Mouse (Mus musculus) ES-E14 (cell line): ENCODE results near the gene Foxg1. TPM values are rescaled to one million over a fixed set of nuclear protein-coding genes. Genes with fewer than 3 reads are reported as not detected.
A peak's percentile ranks its signal among the peaks of the same experiment; 100 is the strongest.

Experiments
- DNase-seq: peaks from one replicate; pipeline ENCODE4 v3.0.0-alpha.2; 2013; ENCODE audit warnings: low read depth, low spot score
- H3K27ac ChIP-seq: 2 replicates; pipeline ENCODE4 v1.5.1; 2012; ENCODE audit warnings: low read depth, mild to moderate bottlenecking, low read length, moderate library complexity, mixed read lengths; ENCODE audit not compliant: poor library complexity, insufficient read depth, severe bottlenecking
- H3K36me3 ChIP-seq: 2 replicates; pipeline ENCODE4 v1.6.1; 2012; ENCODE audit warnings: mild to moderate bottlenecking, low read length, moderate library complexity, mixed read lengths; ENCODE audit not compliant: control insufficient read depth, poor library complexity, insufficient read depth, severe bottlenecking
- H3K4me1 ChIP-seq, 2 experiments: fragments of 150-350 bp in 1 of 2; sonication (generic) in 1 of 2; 2 replicates each; pipeline ENCODE4 v1.6.1; 2012; ENCODE audit warnings: low read length in 2 of 2, mild to moderate bottlenecking in 1 of 2, mixed read lengths in 1 of 2; ENCODE audit not compliant: control insufficient read depth in 2 of 2, insufficient read depth in 2 of 2, poor library complexity in 1 of 2
- H3K4me3 ChIP-seq, 2 experiments: fragments of 150-350 bp in 1 of 2; sonication (generic) in 1 of 2; 2 replicates each; pipeline ENCODE4 v1.5.1; 2012; ENCODE audit warnings: low read length in 2 of 2, low read depth in 1 of 2, mild to moderate bottlenecking in 1 of 2, mixed read lengths in 1 of 2; ENCODE audit not compliant: insufficient read depth in 1 of 2, poor library complexity in 1 of 2, severe bottlenecking in 1 of 2
- H3K9ac ChIP-seq: 2 replicates; pipeline ENCODE4 v1.6.1; 2012; ENCODE audit warnings: low read depth, mild to moderate bottlenecking, low read length, mixed read lengths; ENCODE audit not compliant: poor library complexity, insufficient read depth, severe bottlenecking
- H3K9me3 ChIP-seq: fragments of 150-350 bp; sonication (generic); 2 replicates; pipeline ENCODE4 v1.6.1; 2012; ENCODE audit warnings: low read depth, mild to moderate bottlenecking, low read length; ENCODE audit not compliant: control insufficient read depth, insufficient read depth
- CHD2 ChIP-seq: IDR thresholded peaks from 2 replicates; pipeline ENCODE4 v1.6.1; 2014; ENCODE audit warnings: mild to moderate bottlenecking, low read depth, low read length, inconsistent platforms
- HCFC1 ChIP-seq: IDR thresholded peaks from 2 replicates; pipeline ENCODE4 v1.6.1; 2012; ENCODE audit warnings: low read length, inconsistent platforms, borderline replicate concordance; ENCODE audit not compliant: insufficient read depth
- MAFK ChIP-seq: IDR thresholded peaks from 2 replicates; pipeline ENCODE4 v1.6.1; 2014; ENCODE audit warnings: mild to moderate bottlenecking, low read depth, low read length, inconsistent platforms; ENCODE audit not compliant: insufficient read depth
- ZC3H11A ChIP-seq: IDR thresholded peaks from 2 replicates; pipeline ENCODE4 v1.6.1; 2012; ENCODE audit warnings: low read depth, mild to moderate bottlenecking, inconsistent platforms, low read length, borderline replicate concordance
- ZNF384 ChIP-seq: IDR thresholded peaks from 2 replicates; pipeline ENCODE4 v1.6.1; 2012; ENCODE audit warnings: low read depth, low read length, inconsistent platforms
- in situ Hi-C, 2 experiments: fragments of 600-800 bp; cut with MboI; formaldehyde crosslinking; loops; one replicate each; pipeline ENCODE4 v1.15.1; 2025; ENCODE audit warnings: low sequenced_read_pairs in 2 of 2, inconsistent platforms in 1 of 2; ENCODE audit not compliant: unreplicated experiment in 2 of 2
- total RNA-seq: library from RNA; depleted of rRNA; stranded (reverse); fragments of 300-350 nt; gene quantifications from 2 replicates; pipeline ENCODE4 v1.2.3, GENCODE M21; 2012

The Foxg1 gene
- total RNA-seq, 1 experiment, result 0.36 TPM

- in situ Hi-C loops, result no loop called here
- Histone ChIP-seq H3K36me3 (no peaks in the 10 kb centered on the region), H3K4me1 (no peaks in the 10 kb centered on the region), H3K4me3 (peak overlapping the region in 1 of 2 experiments; percentile 33; a peak in 2 of 4 replicates), H3K9ac (no peak overlapping the region), H3K9me3 (no peaks in the 10 kb centered on the region), H3K27ac (no peak overlapping the region)
- no peak for DNase-seq
- no peak for TF ChIP-seq ZNF384
- 0 out of 2 replicates have a peak, but pooled peaks have one; percentile 4 for TF ChIP-seq ZC3H11A
Observed at GRCm38 (mm10) chr12:49391305-49392040, 9.0 kb downstream of the Foxg1 start.

GRCm38 (mm10) chr12:49392041-49392390 is 9.6 kb downstream of the Foxg1 start:
- Histone ChIP-seq H3K27ac (no peak overlapping the region), H3K9me3 (no peaks in the 10 kb centered on the region), H3K4me3 (no peak overlapping the region), H3K4me1 (no peaks in the 10 kb centered on the region), H3K9ac (no peak overlapping the region), H3K36me3 (no peaks in the 10 kb centered on the region)
- no peak for DNase-seq
- no peak for TF ChIP-seq ZNF384
- TF ChIP-seq ZC3H11A, result no peak
- no peak for TF ChIP-seq MAFK
- TF ChIP-seq CHD2, result no peak
- no peak for TF ChIP-seq HCFC1
- in situ Hi-C loops, result no loop called here

GRCm38 (mm10) chr12:49392876-49393275 is 10.4 kb downstream of the Foxg1 start:
- in situ Hi-C loops, result no loop called here
- Histone ChIP-seq H3K4me1 (no peaks in the 10 kb centered on the region), H3K9ac (no peak overlapping the region), H3K36me3 (no peaks in the 10 kb centered on the region), H3K4me3 (no peak overlapping the region), H3K27ac (no peak overlapping the region), H3K9me3 (no peaks in the 10 kb centered on the region)
- TF ChIP-seq CHD2 (no peak), HCFC1 (no peak), ZC3H11A (no peak), MAFK (no peak), ZNF384 (no peak)
- no peak for DNase-seq

GRCm38 (mm10) chr12:49393639-49394038 is 11.2 kb downstream of the Foxg1 start:
- no peaks in the 10 kb centered on the region for H3K9me3 ChIP-seq
- TF ChIP-seq ZC3H11A (no peak), HCFC1 (no peak), CHD2 (no peak), ZNF384 (no peak), MAFK (no peak)
- no peak overlapping the region for H3K4me3 ChIP-seq
- H3K4me1 ChIP-seq, result no peaks in the 10 kb centered on the region
- in situ Hi-C loops, result no loop called here
- H3K9ac ChIP-seq, result no peak overlapping the region
- no peaks in the 10 kb centered on the region for H3K36me3 ChIP-seq
- DNase-seq, result no peak
- no peak overlapping the region for H3K27ac ChIP-seq

GRCm38 (mm10) chr12:49394181-49394580 is 11.7 kb downstream of the Foxg1 start:
- in situ Hi-C loops, result no loop called here
- Histone ChIP-seq H3K4me3 (no peak overlapping the region), H3K27ac (no peak overlapping the region), H3K9ac (no peak overlapping the region), H3K36me3 (no peaks in the 10 kb centered on the region), H3K9me3 (no peaks in the 10 kb centered on the region), H3K4me1 (no peaks in the 10 kb centered on the region)
- DNase-seq, result no peak
- no peak for TF ChIP-seq HCFC1
- no peak for TF ChIP-seq MAFK
- no peak for TF ChIP-seq ZNF384
- no peak for TF ChIP-seq ZC3H11A
- no peak for TF ChIP-seq CHD2
